Mouse (Mus musculus) mesoderm, embryonic 11.5 days (tissue): ENCODE data around the gene Cenpj.

Experiments
- DNase-seq: peaks from one replicate; pipeline ENCODE4 v3.0.0-alpha.2; 2012; ENCODE audit warnings: low read depth, low spot score

The Cenpj gene

GRCm38 (mm10) chr14:56575416-56575815 is at the start of gene Cenpj, which contains the start of gene Parp4:
Gene Cenpj, minus strand, starts transcription at chr14:56575425.
Gene Parp4, plus strand, starts transcription at chr14:56575619.
- DNase-seq: peak; percentile 72

- DNase-seq: no peak
These were observed 45.2 kb upstream of the Cenpj start for GRCm38 (mm10) chr14:56620425-56620824.

GRCm38 (mm10) chr14:56617470-56617869 is 42.2 kb upstream of the Cenpj start:
- DNase-seq: no peak

GRCm38 (mm10) chr14:56613212-56613611 is 38.0 kb upstream of the Cenpj start:
- DNase-seq: no peak

GRCm38 (mm10) chr14:56605136-56605535 is 29.9 kb upstream of the Cenpj start:
- DNase-seq: no peak

- DNase-seq: no peak
These were observed 29.2 kb upstream of the Cenpj start for GRCm38 (mm10) chr14:56604438-56604837.

GRCm38 (mm10) chr14:56602069-56602468 is 26.8 kb upstream of the Cenpj start:
- DNase-seq: no peak

GRCm38 (mm10) chr14:56598759-56599158 is 23.5 kb upstream of the Cenpj start:
- peak; percentile 62 for DNase-seq

- DNase-seq: no peak
These were observed 19.6 kb upstream of the Cenpj start for GRCm38 (mm10) chr14:56594811-56595210.

GRCm38 (mm10) chr14:56592191-56592590 is 17.0 kb upstream of the Cenpj start:
- no peak for DNase-seq

- no peak for DNase-seq
These were observed 7.1 kb upstream of the Cenpj start for GRCm38 (mm10) chr14:56582294-56582693.

GRCm38 (mm10) chr14:56581117-56581516 is 5.9 kb upstream of the Cenpj start:
- DNase-seq: peak; percentile 16

- peak; percentile 36 for DNase-seq
These were observed 3.8 kb upstream of the Cenpj start for GRCm38 (mm10) chr14:56579011-56579410.

- DNase-seq: no peak
These were observed 1.0 kb upstream of the Cenpj start for GRCm38 (mm10) chr14:56575969-56576901.

GRCm38 (mm10) chr14:56572546-56572945 is 2.7 kb downstream of the Cenpj start:
- DNase-seq: no peak

- DNase-seq: peak; percentile 98
These were observed 3.7 kb downstream of the Cenpj start for GRCm38 (mm10) chr14:56571310-56572093.

- DNase-seq: no peak
These were observed 6.2 kb downstream of the Cenpj start for GRCm38 (mm10) chr14:56569041-56569440.

GRCm38 (mm10) chr14:56567476-56567875 is 7.7 kb downstream of the Cenpj start:
- DNase-seq: no peak

- no peak for DNase-seq
These were observed 16.1 kb downstream of the Cenpj start for GRCm38 (mm10) chr14:56559134-56559533.

- no peak for DNase-seq
These were observed 20.5 kb downstream of the Cenpj start for GRCm38 (mm10) chr14:56554716-56555115.

GRCm38 (mm10) chr14:56553331-56553730 is 21.9 kb downstream of the Cenpj start:
- no peak for DNase-seq

- DNase-seq: no peak
These were observed 22.3 kb downstream of the Cenpj start for GRCm38 (mm10) chr14:56552924-56553323.
